ENCODE assay signal across 10 mouse cellular contexts in the genomic region with DNA sequence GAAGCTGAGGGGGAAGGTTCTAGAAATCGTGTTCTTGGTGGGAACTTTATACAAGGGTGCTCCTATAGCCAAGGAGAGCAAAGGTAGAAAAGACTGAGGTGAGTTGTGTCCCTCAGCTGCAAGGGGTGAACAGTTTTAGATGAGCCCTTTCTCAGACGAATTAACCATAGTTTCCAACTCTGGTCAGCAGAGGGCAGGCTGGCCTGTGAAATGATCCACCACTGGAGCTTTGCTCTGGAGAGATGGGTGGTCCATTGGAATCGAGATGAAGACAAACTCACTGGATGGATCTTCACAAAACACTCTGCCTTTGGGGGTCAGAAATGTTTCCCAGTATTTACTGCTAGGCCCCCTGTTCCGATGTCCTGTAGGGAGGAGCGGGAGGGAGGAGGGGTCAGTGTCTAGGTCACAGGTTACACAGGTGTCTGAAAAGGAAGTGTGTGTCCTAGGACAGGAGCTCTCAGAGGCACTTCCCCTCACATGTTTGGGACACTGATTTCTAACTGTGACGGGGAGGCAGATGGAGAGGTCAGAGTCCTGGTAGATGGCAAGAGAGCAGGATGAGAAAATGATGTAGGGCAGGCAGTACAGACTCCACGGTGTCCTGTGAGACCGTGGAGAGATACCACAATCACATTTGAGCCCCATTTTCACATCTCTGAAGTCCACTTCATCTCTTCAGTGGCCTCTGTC. TPM values are rescaled to one million over a fixed set of nuclear protein-coding genes. Genes with fewer than 3 reads are reported as not detected.
A peak's percentile ranks its signal among the peaks of the same experiment; 100 is the strongest.
DNase-seq lines count a peak whose midpoint lies in the region; ATAC-seq lines count a peak whose summit lies in the region.
"Had no signal": no experiment of that assay in that cellular context is flagged by ENCODE, and none has a peak within 500 bp of the region (broad histone marks: within the 10 kb centered on the region; RNA-seq: fewer than 3 reads in every experiment).

No protein-coding gene starts in this region.

- DNase-seq in urinary bladder, adult 18-20 months (ENCODE audit: low spot score in 2 of 2): peak; percentile 11 to 42
- no peak for DNase-seq in urinary bladder, postnatal 10 days (ENCODE audit: low spot score)
- peak; percentile 54 for DNase-seq in cerebellum, adult 11 months
- DNase-seq in forelimb bud, embryonic 11.5 days (ENCODE audit: low read depth, low spot score): peak; percentile 31
- peak; percentile 55 to 79 for DNase-seq in left cerebral cortex, postnatal 14 days (ENCODE audit: low spot score in 2 of 2)
- DNase-seq in neural tube, embryonic 11.5 days (ENCODE audit: low spot score): peak; percentile 74
- DNase-seq in urinary bladder, postnatal 4 days (ENCODE audit: low spot score in 2 of 2): peak; percentile 37 to 69

- H3K4me1 ChIP-seq in intestine, embryonic 15.5 days (replicated peaks): no peaks in the 10 kb centered on the region
- no peaks in the 10 kb centered on the region for H3K4me1 ChIP-seq in neural tube, embryonic 11.5 days (ENCODE audit: control insufficient read depth, insufficient read depth, low read length)
- H3K4me1 ChIP-seq: embryonic facial prominence, embryonic 15.5 days had no signal

- H3K9ac ChIP-seq in intestine, embryonic 15.5 days: no peak overlapping the region
- H3K9ac ChIP-seq in neural tube, embryonic 11.5 days (ENCODE audit: low read length): no peak overlapping the region
- H3K9ac ChIP-seq: embryonic facial prominence, embryonic 15.5 days had no signal

- H3K4me3 ChIP-seq in intestine, embryonic 15.5 days (replicated peaks): no peak overlapping the region
- H3K4me3 ChIP-seq in neural tube, embryonic 11.5 days (ENCODE audit: low read depth, low read length): no peak overlapping the region
- H3K4me3 ChIP-seq: embryonic facial prominence, embryonic 15.5 days; myocyte had no signal

- peak; percentile 58; the same call in 1 of the 2 replicates for ATAC-seq in intestine, embryonic 15.5 days
- ATAC-seq in neural tube, embryonic 11.5 days (ENCODE audit: insufficient read depth, low FRiP score, low TSS enrichment): no peak

- H3K27me3 ChIP-seq in intestine, embryonic 15.5 days (replicated peaks): no peaks in the 10 kb centered on the region
- no peaks in the 10 kb centered on the region for H3K27me3 ChIP-seq in neural tube, embryonic 11.5 days (ENCODE audit: control insufficient read depth, insufficient read depth, low read length)
- H3K27me3 ChIP-seq: embryonic facial prominence, embryonic 15.5 days had no signal

- H3K27ac ChIP-seq in intestine, embryonic 15.5 days: no peak overlapping the region
- H3K27ac ChIP-seq in neural tube, embryonic 11.5 days (ENCODE audit: low read depth, low read length): no peak overlapping the region
- H3K27ac ChIP-seq: embryonic facial prominence, embryonic 15.5 days had no signal

- no peaks in the 10 kb centered on the region for H3K9me3 ChIP-seq in intestine, embryonic 15.5 days
- H3K9me3 ChIP-seq in neural tube, embryonic 11.5 days (ENCODE audit: control insufficient read depth, low read length): no peaks in the 10 kb centered on the region
- H3K9me3 ChIP-seq: embryonic facial prominence, embryonic 15.5 days had no signal

- H3K36me3 ChIP-seq in intestine, embryonic 15.5 days: no peaks in the 10 kb centered on the region
- H3K36me3 ChIP-seq in neural tube, embryonic 11.5 days (ENCODE audit: control insufficient read depth, insufficient read depth, low read length): no peaks in the 10 kb centered on the region
- H3K36me3 ChIP-seq: embryonic facial prominence, embryonic 15.5 days had no signal

- intact Hi-C loops in left cerebral cortex, postnatal 14 days (cut with DNase I): loop anchor here (1.0 to 5.0 kb wide), 3 partner anchors 59 to 982 kb away; no protein-coding TSS in a partner anchor

- H3K4me2 ChIP-seq in intestine, embryonic 15.5 days (replicated peaks): no peak overlapping the region
- no peak overlapping the region for H3K4me2 ChIP-seq in neural tube, embryonic 11.5 days (ENCODE audit: low read depth)
- H3K4me2 ChIP-seq: embryonic facial prominence, embryonic 15.5 days had no signal

- 36% methylated on average over 8 of the region's 8 CpGs for WGBS in intestine, embryonic 15.5 days
- 44% methylated on average over 8 of the region's 8 CpGs for WGBS in neural tube, embryonic 11.5 days

RNA-seq across cellular contexts. Expression of gene Dnaja2, which starts 48.2 kb away (rescaled TPM):
- 144 and 158 TPM in 2 replicates for polyA plus RNA-seq in intestine, embryonic 15.5 days (2015; fragmentation: Nextera tagmentation; extraction: Ambion mirVana)
- total RNA-seq in left cerebral cortex, postnatal 14 days (2021): 100 to 1,000 TPM; 198 to 202 TPM
- polyA plus RNA-seq in neural tube, embryonic 11.5 days (2014; fragmentation: Nextera tagmentation; extraction: Ambion mirVana): 208 and 212 TPM in 2 replicates
